Mouse (Mus musculus): ENCODE measurements around the gene Pabpn1. TPM values are rescaled to one million over a fixed set of nuclear protein-coding genes. Genes with fewer than 3 reads are reported as not detected.

Gene Pabpn1
- polyA plus RNA-seq, 1 experiment from 2014 or later: 194 TPM

GRCm38 (mm10) chr14:54885309-54885708 is 7.0 kb upstream of the Pabpn1 start:
- POLR2A ChIA-PET: interaction anchor here (1.1 kb wide), 1 partner anchor 12 kb away, joined by 3 read pairs; no protein-coding TSS in a partner anchor
- TF ChIP-seq CTCF (IDR thresholded peaks at IDR 0.05): no peak
- in situ Hi-C loops (cut with MboI; ENCODE audit: low pct_unique_long_range_greater_than_20kb): loop anchor here (25.0 kb wide), 1 partner anchor 702 kb away; the partner anchor contains the start of genes Emc9, Fitm1, Psme1 and Psme2
- CTCF ChIA-PET: interaction anchor here (2.6 kb wide), 1 partner anchor 130 kb away, joined by 6 read pairs; the partner anchor contains the start of gene Ngdn
- no peak for ATAC-seq
- no peak for DNase-seq (ENCODE audit: low read depth, low spot score)
- H3K27me3 ChIP-seq: no peaks in the 10 kb centered on the region

- ATAC-seq: peak; percentile 99
- in situ Hi-C loops (cut with MboI; ENCODE audit: low pct_unique_long_range_greater_than_20kb): loop anchor here (25.0 kb wide), 1 partner anchor 694 kb away; the partner anchor contains the start of genes Emc9, Fitm1, Psme1 and Psme2
- CTCF ChIA-PET: interaction anchor here (1.4 kb wide), 1 partner anchor 121 kb away, joined by 3 read pairs; the partner anchor contains the start of gene Ngdn
Measured at GRCm38 (mm10) chr14:54893651-54894181, 1.4 kb downstream of the Pabpn1 start.

GRCm38 (mm10) chr14:54894296-54895151 is 2.2 kb downstream of the Pabpn1 start:
- peak; percentile 51 for ATAC-seq
- no peak for TF ChIP-seq CTCF (IDR thresholded peaks at IDR 0.05)
- in situ Hi-C loops (cut with MboI; ENCODE audit: low pct_unique_long_range_greater_than_20kb): loop anchor here (25.0 kb wide), 1 partner anchor 693 kb away; the partner anchor contains the start of genes Emc9, Fitm1, Psme1 and Psme2
- ChIA-PET POLR2A (interaction anchor here (0.8 to 1.3 kb wide), 4 partner anchors 12 to 119 kb away, joined by 4 to 7 read pairs (median 4); partner anchors contain the start of genes Bcl2l2, Gm20521 and Ppp1r3e), CTCF (interaction anchor here (0.8 to 1.4 kb wide), 5 partner anchors 8 to 121 kb away, joined by 3 read pairs; partner anchors contain the start of gene Ngdn)
- DNase-seq (ENCODE audit: low read depth, low spot score): no peak
- no peaks in the 10 kb centered on the region for H3K27me3 ChIP-seq

More at GRCm38 (mm10) chr14:54893651-54894181, 1.4 kb downstream of the Pabpn1 start:
- peak; percentile 99 for DNase-seq (ENCODE audit: low read depth, low spot score)
- POLR2A ChIA-PET: no interaction called here
- no peak for TF ChIP-seq CTCF (IDR thresholded peaks at IDR 0.05)
- no peaks in the 10 kb centered on the region for H3K27me3 ChIP-seq

- no peak for TF ChIP-seq CTCF (IDR thresholded peaks at IDR 0.05)
- H3K27me3 ChIP-seq: no peaks in the 10 kb centered on the region
- ChIA-PET POLR2A (interaction anchor here (1.2 kb wide), 1 partner anchor 9 kb away, joined by 4 read pairs; no protein-coding TSS in a partner anchor), CTCF (interaction anchor here (1.6 kb wide), 1 partner anchor 118 kb away, joined by 5 read pairs; the partner anchor contains the start of gene Ngdn)
- DNase-seq (ENCODE audit: low read depth, low spot score) (no peak), ATAC-seq (no peak)
- in situ Hi-C loops (cut with MboI; ENCODE audit: low pct_unique_long_range_greater_than_20kb): loop anchor here (25.0 kb wide), 1 partner anchor 690 kb away; the partner anchor contains the start of genes Emc9, Fitm1, Psme1 and Psme2
Measured at GRCm38 (mm10) chr14:54897445-54897844, 5.1 kb downstream of the Pabpn1 start.

GRCm38 (mm10) chr14:54900383-54900782 is 8.1 kb downstream of the Pabpn1 start:
- H3K27me3 ChIP-seq: no peaks in the 10 kb centered on the region
- POLR2A ChIA-PET: no interaction called here
- peak; percentile 71 for TF ChIP-seq CTCF (IDR thresholded peaks at IDR 0.05)
- CTCF ChIA-PET: interaction anchor here (0.7 to 2.5 kb wide), 6 partner anchors 9 to 114 kb away, joined by 3 to 14 read pairs (median 4); partner anchors contain the start of gene Ngdn
- in situ Hi-C loops (cut with MboI; ENCODE audit: low pct_unique_long_range_greater_than_20kb): loop anchor here (5.0 kb wide), 3 partner anchors 37 to 182 kb away; partner anchors contain the start of gene Cmtm5
- no peak for DNase-seq (ENCODE audit: low read depth, low spot score)
- peak; percentile 76 for ATAC-seq

GRCm38 (mm10) chr14:54903641-54904040 is 11.3 kb downstream of the Pabpn1 start:
- ChIA-PET CTCF (interaction anchor here (1.5 kb wide), 1 partner anchor 111 kb away, joined by 5 read pairs; the partner anchor contains the start of gene Ngdn), POLR2A (no interaction called here)
- ATAC-seq: no peak
- in situ Hi-C loops (cut with MboI; ENCODE audit: low pct_unique_long_range_greater_than_20kb): loop anchor here (5.0 kb wide), 3 partner anchors 34 to 179 kb away; partner anchors contain the start of gene Cmtm5
- TF ChIP-seq CTCF (IDR thresholded peaks at IDR 0.05): no peak
- no peaks in the 10 kb centered on the region for H3K27me3 ChIP-seq
- no peak for DNase-seq (ENCODE audit: low read depth, low spot score)

GRCm38 (mm10) chr14:54908682-54909081 is 16.4 kb downstream of the Pabpn1 start:
- ATAC-seq (no peak), DNase-seq (ENCODE audit: low read depth, low spot score) (no peak)
- no peaks in the 10 kb centered on the region for H3K27me3 ChIP-seq
- no peak for TF ChIP-seq CTCF (IDR thresholded peaks at IDR 0.05)
- ChIA-PET CTCF (interaction anchor here (0.7 kb wide), 1 partner anchor 31 kb away, joined by 3 read pairs; no protein-coding TSS in a partner anchor), POLR2A (no interaction called here)
- in situ Hi-C loops (cut with MboI; ENCODE audit: low pct_unique_long_range_greater_than_20kb): no loop called here

- no peak for TF ChIP-seq CTCF (IDR thresholded peaks at IDR 0.05)
- ChIA-PET CTCF (interaction anchor here (1.6 kb wide), 1 partner anchor 103 kb away, joined by 5 read pairs; the partner anchor contains the start of gene Ngdn), POLR2A (interaction anchor here (1.5 kb wide), 1 partner anchor 14 kb away, joined by 4 read pairs; the partner anchor contains the start of gene Efs)
- in situ Hi-C loops (cut with MboI; ENCODE audit: low pct_unique_long_range_greater_than_20kb): no loop called here
- ATAC-seq: peak; percentile 22
- DNase-seq (ENCODE audit: low read depth, low spot score): no peak
- peaks cover 10% of the 10 kb centered on the region for H3K27me3 ChIP-seq
Measured at GRCm38 (mm10) chr14:54912109-54912850, 20.0 kb downstream of the Pabpn1 start.

GRCm38 (mm10) chr14:54912886-54913285 is 20.6 kb downstream of the Pabpn1 start, which contains the start of gene Slc22a17:
Slc22a17 (minus strand) TSS chr14:54913132.
- in situ Hi-C loops (cut with MboI; ENCODE audit: low pct_unique_long_range_greater_than_20kb): no loop called here
- ChIA-PET POLR2A (interaction anchor here (1.5 kb wide), 1 partner anchor 14 kb away, joined by 4 read pairs; the partner anchor contains the start of gene Efs), CTCF (interaction anchor here (1.6 kb wide), 1 partner anchor 102 kb away, joined by 5 read pairs; the partner anchor contains the start of gene Ngdn)
- TF ChIP-seq CTCF (IDR thresholded peaks at IDR 0.05): no peak
- no peak for DNase-seq (ENCODE audit: low read depth, low spot score)
- H3K27me3 ChIP-seq: peaks cover 11% of the 10 kb centered on the region
- ATAC-seq: peak; percentile 60
